Mouse (Mus musculus): ENCODE results near the gene Fis1. TPM values are rescaled to one million over a fixed set of nuclear protein-coding genes. Genes with fewer than 3 reads are reported as not detected.

Gene Fis1
- polyA plus RNA-seq (2012): 533 and 693 TPM in 2 replicates

DNA sequence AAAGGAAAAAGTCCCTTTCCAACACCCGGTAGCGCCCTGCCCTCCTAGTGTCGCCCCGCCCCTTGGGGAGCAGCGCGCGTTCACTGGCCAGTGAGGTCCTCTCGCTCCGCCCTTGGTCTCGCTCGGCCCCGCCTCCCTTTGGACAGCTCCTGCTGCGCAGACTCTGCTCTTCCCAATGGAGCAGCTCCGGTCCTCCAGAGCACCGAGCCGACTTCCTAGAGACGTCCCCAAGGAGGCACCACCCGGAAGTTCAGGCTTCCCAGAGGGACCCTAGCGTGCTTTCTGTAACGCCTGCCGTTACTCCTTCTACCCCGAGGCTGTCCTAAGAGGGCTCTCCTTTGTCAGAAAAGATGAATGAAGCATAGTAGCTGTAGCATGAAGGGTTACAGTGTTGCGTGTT, at the start of gene Fis1:
TSS of gene Fis1 (plus strand) at position 261 of the 400 bp plus-strand sequence.

GRCm38 (mm10) chr5:136907991-136908857, 44.9 kb upstream of the Fis1 start, which contains the start of gene Ift22:
Gene Ift22, plus strand, starts transcription at chr5:136908150.

DNA sequence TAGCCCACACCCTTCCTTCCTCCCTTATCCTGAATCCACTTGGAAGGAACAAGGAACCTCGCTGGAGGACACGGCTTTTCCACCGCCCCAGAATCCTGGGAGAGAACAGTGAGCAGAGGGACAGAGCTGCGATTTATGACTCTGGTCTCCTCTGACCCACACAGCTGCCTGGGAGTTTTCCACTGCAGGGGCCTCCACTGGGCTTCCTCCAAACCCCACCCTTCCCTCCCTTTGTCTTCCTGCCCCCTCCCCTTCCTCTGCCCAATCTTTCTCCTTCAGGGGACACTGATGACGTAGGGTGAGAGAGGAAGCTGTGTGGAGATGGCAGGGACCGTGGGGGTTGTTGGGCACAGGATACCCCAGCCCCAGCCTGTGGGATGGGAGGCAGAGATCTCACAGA, 13.3 kb downstream of the Fis1 start, which contains the start of gene Cldn15:
TSS of gene Cldn15 (plus strand) at position 286 of the 400 bp plus-strand sequence.

GRCm38 (mm10) chr5:136986695-136987137, 33.6 kb downstream of the Fis1 start, which contains the start of gene Plod3:
Gene Plod3, plus strand, starts transcription at chr5:136987019.

GRCm38 (mm10) chr5:136987934-136988271, 34.8 kb downstream of the Fis1 start, which contains the start of gene Znhit1:
Gene Znhit1, minus strand, starts transcription at chr5:136988021.

Other genes with a start within 250 kb of the Fis1 start
- gene Col26a1, start 70.1 kb upstream of the Fis1 start, polyA plus RNA-seq (2012): not detected in 2 replicates
- 8.9 and 12.9 TPM in 2 replicates for gene Ift22, start 45.1 kb upstream of the Fis1 start, polyA plus RNA-seq (2012)
- gene Cldn15, start 13.3 kb downstream of the Fis1 start, polyA plus RNA-seq (2012): 33.9 and 56.2 TPM in 2 replicates
- 152 and 221 TPM in 2 replicates for gene Plod3, start 33.7 kb downstream of the Fis1 start, polyA plus RNA-seq (2012)
- 324 and 404 TPM in 2 replicates for gene Znhit1, start 34.7 kb downstream of the Fis1 start, polyA plus RNA-seq (2012)
- gene Vgf, start 73.1 kb downstream of the Fis1 start, polyA plus RNA-seq (2012): 1.00 and 1.6 TPM in 2 replicates
- gene Ap1s1, start 92.9 kb downstream of the Fis1 start, polyA plus RNA-seq (2012): 100 and 113 TPM in 2 replicates
- 0.35 and 0.64 TPM in 2 replicates for gene Serpine1, start 119.0 kb downstream of the Fis1 start, polyA plus RNA-seq (2012)
- 13.5 and 14.7 TPM in 2 replicates for gene Trim56, start 162.9 kb downstream of the Fis1 start, polyA plus RNA-seq (2012)
- not detected in 2 replicates for gene Muc3, start 196.0 kb downstream of the Fis1 start, polyA plus RNA-seq (2012)

Measured in megakaryocyte-erythroid progenitor cell, adult 5 weeks (primary cell).